Mouse (Mus musculus): ENCODE measurements at regions not wholly inside any gene's neighbourhood (a gene's known extent, or its start where the extent isn't known, plus 50 kb on each side); places are given as distances from the start of the nearest gene placed in this dataset.
A peak's percentile ranks its signal among the peaks of the same experiment; 100 is the strongest.

DNA sequence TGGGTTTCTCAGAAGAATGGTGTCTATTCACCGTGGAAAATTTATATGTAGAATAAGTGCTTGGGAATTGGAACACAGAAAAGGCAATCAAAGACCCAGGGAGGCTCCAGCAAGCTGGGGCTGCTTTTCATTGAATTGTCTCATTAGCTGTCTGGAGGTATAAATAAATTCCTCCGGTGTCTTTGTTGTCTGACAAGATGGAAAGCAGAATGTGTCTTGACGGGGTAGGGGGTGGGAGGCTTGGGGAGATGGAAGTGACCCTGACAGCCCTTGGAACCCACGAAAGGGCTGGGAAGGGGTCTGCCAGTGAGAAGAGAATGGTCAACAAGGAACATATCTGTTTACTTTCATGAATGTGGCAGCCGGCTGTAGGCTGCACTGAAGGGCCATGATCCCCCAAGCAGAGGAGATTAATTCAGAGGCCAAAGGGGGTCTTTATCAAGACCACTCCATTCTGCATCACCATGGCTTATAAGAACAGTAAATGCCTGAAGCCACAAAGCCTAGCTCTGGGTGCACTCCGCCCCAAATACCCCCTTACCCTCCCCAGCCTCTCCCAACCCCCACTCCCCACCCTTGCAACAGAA, 127.2 kb upstream of the Neo1 start:
- WGBS, result 4% methylated on average over 6 of the region's 6 CpGs
- Histone ChIP-seq H3K4me2 (ENCODE audit: low read length) (no peak overlapping the region), H3K9ac (replicated peaks; ENCODE audit: low read depth, low read length) (no peak overlapping the region), H3K4me1 (replicated peaks; ENCODE audit: control insufficient read depth, insufficient read depth, low read length) (peaks cover 6% of the 10 kb centered on the region; the same call in 1 of the 2 replicates), H3K27ac (ENCODE audit: low read length) (no peak overlapping the region), H3K4me3 (replicated peaks; ENCODE audit: low read length) (no peak overlapping the region), H3K9me3 (ENCODE audit: control insufficient read depth, low read length) (no peaks in the 10 kb centered on the region), H3K27me3 (replicated peaks; ENCODE audit: control insufficient read depth, insufficient read depth, low read length) (no peaks in the 10 kb centered on the region), H3K36me3 (ENCODE audit: control insufficient read depth, insufficient read depth) (no peaks in the 10 kb centered on the region)
- no peak for ATAC-seq

DNA sequence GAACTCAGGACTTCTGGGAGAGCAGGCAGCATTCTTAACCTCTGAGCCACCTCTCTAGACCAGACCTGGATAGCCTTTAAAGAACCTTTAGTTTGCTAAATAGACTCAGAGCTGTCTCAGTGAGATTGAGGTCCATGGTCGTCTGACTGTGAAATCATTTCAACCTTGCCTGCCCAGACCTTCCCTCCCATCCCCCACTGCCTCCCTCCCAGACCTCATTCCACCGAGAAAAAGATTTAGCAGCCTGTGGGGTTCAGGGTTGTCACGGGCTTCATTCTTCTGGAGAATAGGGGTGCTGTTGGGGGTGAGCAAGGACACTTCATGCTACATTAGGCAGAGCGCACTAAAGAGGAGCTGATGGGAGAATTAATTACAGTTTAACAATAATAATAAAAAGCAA, 126.7 kb upstream of the Neo1 start:
- ATAC-seq, result no peak
- no peaks in the 10 kb centered on the region for H3K27me3 ChIP-seq (replicated peaks; ENCODE audit: control insufficient read depth, insufficient read depth, low read length)
- H3K4me3 ChIP-seq (replicated peaks; ENCODE audit: low read length), result no peak overlapping the region
- H3K36me3 ChIP-seq (ENCODE audit: control insufficient read depth, insufficient read depth), result no peaks in the 10 kb centered on the region
- H3K4me1 ChIP-seq (replicated peaks; ENCODE audit: control insufficient read depth, insufficient read depth, low read length), result peaks cover 6% of the 10 kb centered on the region; the same call in 1 of the 2 replicates
- H3K9ac ChIP-seq (replicated peaks; ENCODE audit: low read depth, low read length), result no peak overlapping the region
- no peak overlapping the region for H3K4me2 ChIP-seq (ENCODE audit: low read length)
- WGBS, result 8% methylated on average over 4 of the region's 4 CpGs
- H3K9me3 ChIP-seq (ENCODE audit: control insufficient read depth, low read length), result no peaks in the 10 kb centered on the region
- H3K27ac ChIP-seq (ENCODE audit: low read length), result no peak overlapping the region

DNA sequence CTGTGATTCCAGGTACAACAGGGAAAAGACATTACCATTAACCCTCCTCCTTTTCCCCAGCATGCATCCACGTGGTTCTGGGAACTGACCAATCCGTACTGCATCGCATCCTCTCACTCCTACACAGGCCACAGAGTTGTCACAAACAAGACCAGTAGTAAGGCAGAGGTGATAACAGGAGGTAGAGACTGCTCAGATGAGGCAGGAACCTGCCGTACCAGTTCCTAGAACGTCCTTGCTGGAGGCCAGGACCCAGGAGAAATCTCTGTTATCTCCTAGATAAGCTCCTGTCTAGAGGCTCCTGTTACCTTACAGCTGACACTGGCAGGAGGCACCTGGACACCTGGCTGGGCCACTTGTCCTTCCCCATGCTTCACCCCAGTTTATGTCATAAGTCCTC, 121.4 kb upstream of the Neo1 start:
- ATAC-seq, result no peak
- Histone ChIP-seq H3K36me3 (ENCODE audit: control insufficient read depth, insufficient read depth) (no peaks in the 10 kb centered on the region), H3K27me3 (replicated peaks; ENCODE audit: control insufficient read depth, insufficient read depth, low read length) (no peaks in the 10 kb centered on the region), H3K4me1 (replicated peaks; ENCODE audit: control insufficient read depth, insufficient read depth, low read length) (no peaks in the 10 kb centered on the region), H3K9ac (replicated peaks; ENCODE audit: low read depth, low read length) (no peak overlapping the region), H3K9me3 (ENCODE audit: control insufficient read depth, low read length) (no peaks in the 10 kb centered on the region), H3K4me2 (ENCODE audit: low read length) (no peak overlapping the region), H3K27ac (ENCODE audit: low read length) (no peak overlapping the region), H3K4me3 (replicated peaks; ENCODE audit: low read length) (no peak overlapping the region)
- WGBS, result 78% methylated on average over 5 of the region's 5 CpGs

DNA sequence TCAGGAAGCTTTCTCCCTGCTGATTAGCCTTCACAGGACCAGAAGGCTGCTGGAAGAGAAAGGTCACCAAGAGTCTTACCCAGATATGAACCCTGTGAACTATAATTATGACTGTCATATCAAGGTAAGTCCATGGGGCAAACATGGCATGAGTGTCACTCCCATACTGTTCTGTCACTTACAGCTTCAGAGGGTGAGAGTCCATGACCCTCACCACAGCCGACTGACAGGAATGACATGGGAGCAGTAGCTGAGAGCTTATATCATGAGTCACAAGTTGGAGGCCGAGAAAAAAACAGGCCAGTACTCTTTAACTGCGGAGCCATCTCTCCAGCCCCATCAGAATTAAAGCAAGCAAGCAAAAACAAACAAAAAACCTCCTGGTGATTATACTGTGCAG, 117.7 kb upstream of the Neo1 start:
- Histone ChIP-seq H3K4me3 (replicated peaks; ENCODE audit: low read length) (no peak overlapping the region), H3K27me3 (replicated peaks; ENCODE audit: control insufficient read depth, insufficient read depth, low read length) (no peaks in the 10 kb centered on the region), H3K27ac (ENCODE audit: low read length) (no peak overlapping the region), H3K4me2 (ENCODE audit: low read length) (no peak overlapping the region), H3K9me3 (ENCODE audit: control insufficient read depth, low read length) (no peaks in the 10 kb centered on the region), H3K36me3 (ENCODE audit: control insufficient read depth, insufficient read depth) (no peaks in the 10 kb centered on the region), H3K9ac (replicated peaks; ENCODE audit: low read depth, low read length) (no peak overlapping the region), H3K4me1 (replicated peaks; ENCODE audit: control insufficient read depth, insufficient read depth, low read length) (no peaks in the 10 kb centered on the region)
- WGBS, result 79% methylated on average over 3 of the region's 3 CpGs
- ATAC-seq, result no peak

DNA sequence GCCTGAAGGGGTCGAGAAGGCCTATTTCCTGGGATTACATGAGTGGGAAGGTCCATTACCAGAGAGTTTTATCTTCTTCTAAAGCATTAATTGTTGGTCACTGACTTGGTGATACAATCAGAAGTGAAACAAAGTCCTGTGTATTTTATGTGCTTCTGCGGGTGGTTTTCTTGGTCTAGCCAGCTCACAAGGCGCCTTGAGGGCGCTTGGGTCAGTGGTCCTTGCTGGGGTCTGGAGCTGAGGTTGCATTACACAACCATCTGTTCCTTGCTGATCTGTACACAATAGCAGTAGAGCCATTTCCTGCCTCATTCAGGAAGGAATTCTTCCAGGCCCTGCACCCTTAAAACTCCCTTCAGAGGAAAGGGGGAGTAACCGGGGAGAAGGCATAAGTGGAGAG, 116.9 kb upstream of the Neo1 start:
- Histone ChIP-seq H3K27ac (ENCODE audit: low read length) (no peak overlapping the region), H3K27me3 (replicated peaks; ENCODE audit: control insufficient read depth, insufficient read depth, low read length) (no peaks in the 10 kb centered on the region), H3K36me3 (ENCODE audit: control insufficient read depth, insufficient read depth) (no peaks in the 10 kb centered on the region), H3K4me1 (replicated peaks; ENCODE audit: control insufficient read depth, insufficient read depth, low read length) (no peaks in the 10 kb centered on the region), H3K9me3 (ENCODE audit: control insufficient read depth, low read length) (no peaks in the 10 kb centered on the region), H3K4me3 (replicated peaks; ENCODE audit: low read length) (no peak overlapping the region), H3K9ac (replicated peaks; ENCODE audit: low read depth, low read length) (no peak overlapping the region), H3K4me2 (ENCODE audit: low read length) (no peak overlapping the region)
- WGBS, result 62% methylated on average over 5 of the region's 5 CpGs
- no peak for ATAC-seq

- H3K4me1 ChIP-seq (replicated peaks; ENCODE audit: control insufficient read depth, insufficient read depth, low read length), result no peaks in the 10 kb centered on the region
- H3K27me3 ChIP-seq (replicated peaks; ENCODE audit: control insufficient read depth, insufficient read depth, low read length), result no peaks in the 10 kb centered on the region
- no peak overlapping the region for H3K9ac ChIP-seq (replicated peaks; ENCODE audit: low read depth, low read length)
- H3K4me2 ChIP-seq (ENCODE audit: low read length), result no peak overlapping the region
- no peak for ATAC-seq
- no peaks in the 10 kb centered on the region for H3K36me3 ChIP-seq (ENCODE audit: control insufficient read depth, insufficient read depth)
- H3K27ac ChIP-seq (ENCODE audit: low read length), result no peak overlapping the region
- no peak overlapping the region for H3K4me3 ChIP-seq (replicated peaks; ENCODE audit: low read length)
- H3K9me3 ChIP-seq (ENCODE audit: control insufficient read depth, low read length), result no peaks in the 10 kb centered on the region
- WGBS, result 64% methylated on average over 3 of the region's 3 CpGs
Measured at GRCm38 (mm10) chr9:59144256-59144800, 108.1 kb upstream of the Neo1 start.

DNA sequence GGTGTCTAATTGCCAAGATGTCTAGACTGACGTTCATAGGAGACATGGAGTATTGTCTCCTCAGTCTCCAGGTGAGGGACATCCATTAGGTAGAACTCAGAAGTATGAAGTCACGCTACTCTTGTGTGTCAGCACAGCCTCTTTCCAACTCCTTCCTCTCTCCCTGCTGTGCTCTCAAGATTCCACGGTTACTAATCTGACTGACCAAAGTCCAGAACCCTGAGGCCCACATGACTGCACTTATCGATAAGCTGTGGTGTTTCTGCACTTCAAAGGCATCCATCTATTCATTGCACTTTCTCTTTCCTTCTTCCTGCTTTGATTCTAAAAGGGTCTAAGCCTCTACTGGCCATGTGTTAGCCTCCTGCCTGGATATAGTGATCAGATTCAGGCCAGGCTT, 107.4 kb upstream of the Neo1 start:
- Histone ChIP-seq H3K36me3 (ENCODE audit: control insufficient read depth, insufficient read depth) (no peaks in the 10 kb centered on the region), H3K27ac (ENCODE audit: low read length) (no peak overlapping the region), H3K4me2 (ENCODE audit: low read length) (no peak overlapping the region), H3K4me1 (replicated peaks; ENCODE audit: control insufficient read depth, insufficient read depth, low read length) (no peaks in the 10 kb centered on the region), H3K9me3 (ENCODE audit: control insufficient read depth, low read length) (no peaks in the 10 kb centered on the region), H3K9ac (replicated peaks; ENCODE audit: low read depth, low read length) (no peak overlapping the region), H3K4me3 (replicated peaks; ENCODE audit: low read length) (no peak overlapping the region), H3K27me3 (replicated peaks; ENCODE audit: control insufficient read depth, insufficient read depth, low read length) (no peaks in the 10 kb centered on the region)
- no peak for ATAC-seq
- WGBS, result 92% methylated on average over 4 of the region's 4 CpGs

DNA sequence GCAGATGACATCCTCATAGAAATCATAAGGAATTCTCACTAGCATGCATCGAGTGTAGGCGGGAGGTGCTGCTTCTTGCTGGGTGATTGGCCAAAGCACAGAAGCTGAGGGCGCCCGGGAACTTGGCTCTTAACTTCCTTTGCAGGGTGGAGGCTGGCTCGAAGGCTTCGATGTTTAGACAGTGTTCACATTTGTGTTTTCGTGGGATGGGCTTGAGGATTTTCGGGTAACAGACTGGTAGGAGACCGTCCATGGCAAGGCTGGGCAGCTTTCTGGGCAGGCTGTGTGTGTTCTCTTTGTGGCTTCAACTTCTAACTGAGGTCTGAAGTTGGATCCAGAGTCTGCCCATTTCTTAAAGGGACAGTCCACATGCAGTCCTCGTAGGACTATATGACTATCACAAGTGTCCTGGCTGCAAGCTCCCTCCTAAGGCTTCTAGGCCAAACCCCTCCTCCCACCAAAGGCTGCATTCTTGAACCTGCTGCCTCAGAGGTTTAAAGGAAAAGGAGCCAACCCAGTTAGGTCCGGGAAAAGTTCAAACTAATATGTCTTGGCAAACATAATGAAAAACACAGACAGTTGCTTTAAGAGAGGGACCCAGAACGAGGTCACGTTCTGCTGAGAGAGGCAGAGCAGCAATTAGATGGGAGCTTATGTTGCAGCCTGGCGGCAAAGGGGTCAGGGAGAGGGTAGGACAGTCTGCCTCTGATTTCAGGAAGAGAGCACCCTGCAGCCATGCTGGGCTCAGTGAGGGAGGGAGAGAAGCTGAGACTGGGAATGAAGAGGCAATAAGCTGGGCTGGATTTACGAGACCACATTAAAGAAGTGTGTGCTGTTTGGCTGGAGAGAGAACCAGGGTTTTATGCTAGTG, 98.2 kb upstream of the Neo1 start:
- Histone ChIP-seq H3K4me1 (replicated peaks; ENCODE audit: control insufficient read depth, insufficient read depth, low read length) (peaks cover 18% of the 10 kb centered on the region), H3K4me2 (ENCODE audit: low read length) (peak overlapping the region; percentile 6), H3K9ac (replicated peaks; ENCODE audit: low read depth, low read length) (no peak overlapping the region), H3K4me3 (replicated peaks; ENCODE audit: low read length) (no peak overlapping the region), H3K27me3 (replicated peaks; ENCODE audit: control insufficient read depth, insufficient read depth, low read length) (no peaks in the 10 kb centered on the region), H3K36me3 (ENCODE audit: control insufficient read depth, insufficient read depth) (no peaks in the 10 kb centered on the region), H3K9me3 (ENCODE audit: control insufficient read depth, low read length) (no peaks in the 10 kb centered on the region), H3K27ac (ENCODE audit: low read length) (no peak overlapping the region)
- 29% methylated on average over 15 of the region's 15 CpGs for WGBS
- 0 out of 2 replicates have a peak, but pooled peaks have one; percentile 28 for ATAC-seq

DNA sequence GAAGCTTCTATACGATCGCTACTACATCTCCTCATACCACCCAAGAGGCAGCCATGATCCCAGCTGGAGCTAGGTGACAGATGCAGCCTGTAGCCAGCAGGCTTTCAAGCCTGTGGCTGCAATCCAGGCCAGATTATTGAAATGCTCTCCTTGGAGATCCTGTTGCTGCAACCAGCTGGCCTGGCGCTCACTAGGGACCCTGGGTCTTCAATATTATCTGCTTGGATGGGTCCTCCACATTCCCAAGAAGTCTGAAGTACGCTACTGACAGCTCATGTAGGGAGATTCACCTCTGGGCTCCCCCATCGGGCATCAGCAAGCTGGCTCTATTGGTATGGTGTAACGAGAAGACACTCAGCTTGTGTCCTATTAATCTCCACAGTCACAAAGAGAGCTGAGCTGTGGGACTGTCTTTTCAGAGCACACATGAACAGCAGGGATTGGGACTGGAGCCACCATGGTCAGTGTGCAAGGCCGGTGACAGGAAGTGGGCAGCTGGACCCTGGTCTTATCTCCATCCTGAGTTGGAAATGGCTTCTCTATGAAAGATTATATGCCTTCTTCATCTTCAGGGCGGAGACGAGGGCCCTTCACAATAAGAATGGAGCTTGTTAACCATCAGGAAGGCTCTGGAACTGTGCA, 93.6 kb upstream of the Neo1 start:
- no peaks in the 10 kb centered on the region for H3K27me3 ChIP-seq (replicated peaks; ENCODE audit: control insufficient read depth, insufficient read depth, low read length)
- ATAC-seq, result no peak
- no peak overlapping the region for H3K4me2 ChIP-seq (ENCODE audit: low read length)
- H3K9me3 ChIP-seq (ENCODE audit: control insufficient read depth, low read length), result no peaks in the 10 kb centered on the region
- no peak overlapping the region for H3K27ac ChIP-seq (ENCODE audit: low read length)
- H3K9ac ChIP-seq (replicated peaks; ENCODE audit: low read depth, low read length), result no peak overlapping the region
- no peak overlapping the region for H3K4me3 ChIP-seq (replicated peaks; ENCODE audit: low read length)
- WGBS, result 70% methylated on average over 9 of the region's 9 CpGs
- peaks cover 20% of the 10 kb centered on the region for H3K4me1 ChIP-seq (replicated peaks; ENCODE audit: control insufficient read depth, insufficient read depth, low read length)
- no peaks in the 10 kb centered on the region for H3K36me3 ChIP-seq (ENCODE audit: control insufficient read depth, insufficient read depth)

All from forebrain, embryonic 16.5 days (tissue).